Mouse (Mus musculus) ES-E14 (cell line): Measurements from ENCODE around the gene Slc7a11.

Source experiments
- CHD2 ChIP-seq: IDR thresholded peaks from 2 replicates; pipeline ENCODE4 v1.6.1; 2014; ENCODE audit warnings: mild to moderate bottlenecking, low read depth, low read length, inconsistent platforms
- HCFC1 ChIP-seq: IDR thresholded peaks from 2 replicates; pipeline ENCODE4 v1.6.1; 2012; ENCODE audit warnings: low read length, inconsistent platforms, borderline replicate concordance; ENCODE audit not compliant: insufficient read depth
- MAFK ChIP-seq: IDR thresholded peaks from 2 replicates; pipeline ENCODE4 v1.6.1; 2014; ENCODE audit warnings: mild to moderate bottlenecking, low read depth, low read length, inconsistent platforms; ENCODE audit not compliant: insufficient read depth
- ZC3H11A ChIP-seq: IDR thresholded peaks from 2 replicates; pipeline ENCODE4 v1.6.1; 2012; ENCODE audit warnings: low read depth, mild to moderate bottlenecking, inconsistent platforms, low read length, borderline replicate concordance
- ZNF384 ChIP-seq: IDR thresholded peaks from 2 replicates; pipeline ENCODE4 v1.6.1; 2012; ENCODE audit warnings: low read depth, low read length, inconsistent platforms

GRCm38 (mm10) chr3:50044160-50044559, 399.3 kb downstream of the Slc7a11 start:
- no peak for TF ChIP-seq ZNF384
- no peak for TF ChIP-seq MAFK
- no peak for TF ChIP-seq HCFC1
- TF ChIP-seq CHD2 = no peak
- TF ChIP-seq ZC3H11A = no peak
